Mouse (Mus musculus) heart, adult 18-20 months (tissue): ENCODE measurements around the gene Gatd1. TPM values are rescaled to one million over a fixed set of nuclear protein-coding genes. Genes with fewer than 3 reads are reported as not detected.
A peak's percentile ranks its signal among the peaks of the same experiment; 100 is the strongest.
"Not testable (repeated sequence)": the region's sequence is repeated elsewhere in the genome, so short reads cannot be mapped to it uniquely, and the experiment has no call there.

Experiments used
- DNase-seq, 2 experiments: peaks; one replicate each; pipeline ENCODE4 v3.0.0; 2021 to 2022; ENCODE audit warnings: mixed read lengths in 1 of 2
- total RNA-seq, 2 experiments: library from RNA; stranded (reverse); gene quantifications; 2 replicates each; pipeline ENCODE4 v1.2.3; 2021

The Gatd1 gene
- total RNA-seq, 2 experiments from 2014 or later: 11.3 to 12.4 TPM

DNA sequence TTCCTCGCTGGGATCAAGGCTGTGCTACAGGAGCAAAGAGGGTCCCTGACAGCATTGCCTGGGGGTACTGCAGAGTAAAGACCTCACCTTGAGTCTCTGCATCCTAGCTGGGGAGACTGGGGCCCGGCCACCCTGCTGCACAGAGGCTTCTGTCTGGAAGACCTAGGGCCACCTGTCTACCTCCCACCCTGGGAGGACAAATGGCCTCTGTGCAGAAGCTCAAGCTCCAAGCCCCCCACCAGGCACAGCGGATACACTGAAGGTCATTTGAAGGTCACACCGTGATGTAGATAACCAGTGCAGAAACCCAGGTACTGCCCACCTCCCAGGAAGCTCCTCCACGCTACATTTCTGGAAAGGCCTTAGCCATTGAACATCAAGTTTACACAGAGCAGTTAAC is 14.8 kb upstream of the Gatd1 start:
- no peak for DNase-seq

DNA sequence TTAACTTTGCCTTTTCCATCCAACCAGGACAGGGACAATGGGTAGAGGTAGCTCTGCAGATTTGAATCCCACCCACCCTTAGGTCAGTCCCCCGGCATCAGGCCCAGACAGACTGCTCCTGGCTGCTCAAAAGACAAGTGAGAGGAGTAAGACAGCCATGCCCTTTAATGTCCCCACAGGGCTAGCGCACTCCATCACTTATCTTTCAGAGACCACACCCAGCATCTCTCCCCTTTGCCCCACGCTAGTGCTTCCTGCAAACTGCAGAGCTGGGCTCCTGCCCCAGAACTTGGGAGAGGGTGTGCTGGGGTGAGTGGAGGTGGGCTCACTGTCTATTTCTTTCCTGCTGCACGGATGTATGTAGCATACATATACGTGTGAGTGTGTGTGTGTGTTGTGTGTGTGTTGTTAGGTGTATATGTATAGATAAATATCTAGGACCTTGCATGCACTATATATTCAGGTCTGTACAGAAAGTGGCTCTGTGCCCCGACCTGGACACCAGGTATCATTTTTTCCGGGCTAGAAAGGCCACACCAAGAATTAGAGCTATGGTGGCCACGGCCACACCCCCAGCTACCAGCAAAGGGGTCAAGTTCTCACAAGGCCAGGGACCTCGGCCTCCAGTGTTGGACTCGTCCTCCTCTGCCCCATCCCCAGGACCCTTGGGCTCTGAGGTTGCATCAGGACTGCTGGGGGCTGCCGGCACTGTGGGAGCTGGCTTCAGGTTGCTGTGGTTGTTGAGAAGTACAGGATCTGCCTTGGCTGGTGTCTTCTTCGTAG is 13.2 kb upstream of the Gatd1 start:
- DNase-seq: no peak

DNA sequence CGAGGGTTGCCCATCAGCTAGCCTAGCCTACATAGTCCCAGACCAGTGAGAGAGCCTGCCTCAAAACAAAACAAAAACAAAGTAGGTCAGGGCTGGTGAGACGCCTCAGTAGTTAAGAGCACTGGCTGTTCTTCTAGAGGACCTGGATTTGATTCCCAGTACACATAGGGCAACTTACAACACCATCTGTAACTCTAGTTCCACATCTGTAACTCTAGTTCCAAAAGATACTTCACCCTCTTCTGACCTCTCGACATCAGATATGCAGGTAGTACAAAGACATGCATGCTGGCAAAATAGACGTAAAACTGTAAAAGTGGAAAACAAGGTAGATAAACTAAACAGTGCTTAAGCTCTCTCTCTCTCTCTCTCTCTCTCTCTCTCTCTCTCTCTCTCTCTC is 9.9 kb upstream of the Gatd1 start:
- no peak for DNase-seq

GRCm38 (mm10) chr7:141420030-141420702 is 6.2 kb upstream of the Gatd1 start:
- no peak for DNase-seq

DNA sequence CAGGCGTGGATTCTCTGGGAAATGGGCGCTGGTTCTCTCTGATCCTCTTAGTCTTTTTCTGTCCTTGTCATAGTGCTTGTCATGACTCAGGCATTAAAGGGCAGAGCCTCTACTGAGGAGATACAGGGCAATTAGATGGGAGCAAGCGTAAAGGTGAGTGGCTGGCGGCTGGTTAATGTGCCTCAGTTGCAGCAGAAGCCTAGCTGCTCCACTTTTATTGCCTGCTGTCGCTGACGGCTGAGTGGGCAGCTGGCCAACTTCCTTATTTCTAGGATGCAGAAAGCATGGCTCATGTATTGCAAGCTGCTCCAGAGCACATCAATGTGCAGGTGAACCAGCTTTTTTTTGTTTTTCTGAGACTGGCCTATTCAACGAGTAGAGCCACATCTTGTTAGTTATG is 5.0 kb upstream of the Gatd1 start:
- DNase-seq: no peak

DNA sequence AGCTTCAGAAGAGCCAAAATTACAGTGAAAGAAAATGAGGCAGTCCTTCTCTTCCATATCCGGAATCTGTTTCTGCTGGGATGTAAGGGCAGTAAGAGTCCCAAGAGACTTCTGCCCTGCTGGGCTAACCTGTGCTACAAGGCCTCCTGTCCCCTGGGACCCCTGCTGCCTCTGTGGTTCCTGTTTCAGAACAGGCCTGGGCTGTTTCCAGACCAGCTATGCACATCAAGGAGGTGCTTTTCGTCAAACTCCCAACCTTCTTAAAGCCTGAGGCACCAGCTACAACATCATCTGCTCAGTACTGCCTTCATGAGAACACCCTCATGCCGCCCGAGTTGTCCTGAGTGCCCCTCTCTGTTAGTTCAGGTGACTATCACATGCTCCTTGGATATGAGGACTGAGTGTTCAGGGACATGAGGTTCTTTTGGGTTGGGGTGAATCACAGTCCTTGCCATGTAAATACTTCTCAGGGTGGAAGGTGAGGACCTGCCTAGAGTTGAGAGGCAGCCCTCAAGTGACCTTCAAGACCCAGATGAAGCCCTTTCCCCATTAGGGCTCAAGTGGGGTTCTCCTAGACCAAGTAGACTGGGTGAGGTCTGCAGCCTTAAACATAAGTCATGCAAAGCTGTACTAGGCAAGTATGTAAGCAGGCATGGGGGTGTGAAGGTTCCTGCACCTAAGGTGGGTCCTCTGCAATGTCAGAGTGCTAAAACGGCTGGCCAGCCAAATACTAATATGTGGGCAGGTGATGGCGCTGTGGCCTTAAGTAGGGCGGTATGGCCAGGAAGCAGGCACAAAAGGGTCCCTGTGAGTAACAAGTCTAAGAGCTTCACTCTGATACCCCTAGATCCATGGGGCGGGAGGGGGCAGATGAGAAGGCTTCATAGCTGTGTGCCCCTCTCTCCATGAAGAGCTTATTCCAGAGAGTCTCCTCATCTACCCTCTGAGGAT is 4.1 kb upstream of the Gatd1 start:
- DNase-seq: no peak

DNA sequence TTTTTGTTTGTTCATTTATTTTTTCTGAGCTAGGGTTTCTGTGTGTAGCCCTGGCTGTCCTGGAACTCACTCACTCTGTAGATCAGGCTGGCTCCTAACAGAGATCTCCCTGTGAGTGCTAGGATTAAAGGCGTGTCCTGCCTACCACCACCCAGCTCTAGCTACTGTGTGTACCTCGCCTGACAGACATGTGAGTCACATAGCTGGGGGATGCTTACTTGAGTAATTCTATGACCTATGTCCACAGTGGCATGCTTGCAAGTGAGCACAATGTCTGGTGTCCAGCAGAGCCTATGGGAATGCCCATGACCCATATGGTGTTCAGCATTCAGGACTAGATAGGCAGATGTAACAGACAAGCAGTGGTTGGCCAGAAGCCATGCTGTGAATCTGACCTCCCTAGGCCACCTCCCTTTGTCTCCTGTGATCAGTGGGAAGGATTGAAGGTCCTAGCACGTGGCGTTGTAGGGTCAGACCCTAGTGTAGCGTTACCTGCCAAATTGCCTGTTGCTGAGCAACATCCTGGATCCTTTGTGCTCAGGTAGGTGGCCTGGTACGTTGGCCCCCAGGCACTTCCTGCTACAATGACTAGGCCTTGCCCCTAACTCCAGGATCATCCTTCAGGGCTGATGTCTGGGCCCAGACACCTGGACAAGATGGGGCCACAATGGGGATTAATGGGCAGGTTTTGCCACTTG is 2.4 kb upstream of the Gatd1 start:
- no peak for DNase-seq

GRCm38 (mm10) chr7:141413331-141413730 is 605 bp downstream of the Gatd1 start:
- DNase-seq: no peak

DNA sequence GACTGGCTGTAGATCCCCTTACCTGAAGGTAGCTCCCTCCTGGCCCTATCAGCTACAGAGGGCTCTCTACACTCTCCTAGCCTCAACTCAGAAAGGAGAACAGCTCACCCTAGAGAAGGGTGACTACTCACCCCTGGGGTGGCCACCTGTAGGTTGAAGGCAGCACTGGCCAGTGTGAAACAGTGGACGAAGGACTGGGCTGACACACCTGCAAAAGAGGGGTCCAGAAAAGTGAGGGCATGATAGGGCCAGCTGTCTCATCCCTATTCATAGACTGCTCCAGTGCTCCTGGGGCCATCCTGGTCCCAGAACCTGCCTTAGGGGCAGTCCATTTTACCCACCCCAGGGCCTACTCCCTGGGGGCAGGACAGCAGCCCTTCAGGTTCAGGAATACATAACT is 2.3 kb downstream of the Gatd1 start:
- DNase-seq: no peak

DNA sequence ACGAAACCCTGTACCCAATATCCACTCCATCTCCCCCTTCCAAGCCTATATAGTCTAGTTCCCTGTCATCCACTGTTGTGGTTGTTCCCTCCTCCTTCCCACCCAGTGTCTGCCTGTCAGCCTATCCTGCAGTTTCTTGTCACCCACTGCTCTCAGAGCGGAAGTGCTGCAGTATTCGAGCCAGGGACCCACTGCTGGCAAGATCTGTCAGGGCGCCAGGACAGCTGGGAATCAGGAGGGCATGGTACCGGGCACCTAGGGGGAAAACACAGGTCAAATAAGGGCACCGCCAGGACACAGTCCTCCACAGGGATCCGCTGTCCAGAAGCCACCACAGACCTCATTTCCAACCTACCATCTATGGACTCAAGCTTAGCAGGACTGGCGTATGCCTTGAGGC is 3.3 kb downstream of the Gatd1 start:
- DNase-seq: no peak

DNA sequence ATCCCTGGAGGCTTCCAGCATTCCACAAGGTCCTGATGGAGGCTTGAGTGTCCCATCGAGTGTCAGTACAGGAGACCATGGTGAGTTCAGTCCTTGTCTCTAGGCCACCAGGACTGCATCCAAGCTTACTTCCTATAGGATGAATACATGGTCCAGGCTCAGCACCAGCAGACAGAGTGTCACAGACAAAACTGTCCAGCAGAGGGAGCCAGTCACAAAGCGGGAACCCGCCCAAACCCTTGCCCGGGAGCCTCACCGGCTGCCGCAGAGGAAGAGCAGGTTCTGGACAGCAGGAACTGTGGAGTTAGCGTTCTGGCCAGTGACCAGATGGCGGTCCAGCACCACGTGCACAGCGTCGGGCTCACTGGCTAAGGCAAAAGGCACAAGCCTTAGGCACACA is 5.1 kb downstream of the Gatd1 start:
- DNase-seq: peak; percentile 88 to 94

GRCm38 (mm10) chr7:141407670-141408069 is 6.3 kb downstream of the Gatd1 start:
- not testable (repeated sequence) for DNase-seq

- DNase-seq: no peak
Observed at GRCm38 (mm10) chr7:141405466-141405865, 8.5 kb downstream of the Gatd1 start.

DNA sequence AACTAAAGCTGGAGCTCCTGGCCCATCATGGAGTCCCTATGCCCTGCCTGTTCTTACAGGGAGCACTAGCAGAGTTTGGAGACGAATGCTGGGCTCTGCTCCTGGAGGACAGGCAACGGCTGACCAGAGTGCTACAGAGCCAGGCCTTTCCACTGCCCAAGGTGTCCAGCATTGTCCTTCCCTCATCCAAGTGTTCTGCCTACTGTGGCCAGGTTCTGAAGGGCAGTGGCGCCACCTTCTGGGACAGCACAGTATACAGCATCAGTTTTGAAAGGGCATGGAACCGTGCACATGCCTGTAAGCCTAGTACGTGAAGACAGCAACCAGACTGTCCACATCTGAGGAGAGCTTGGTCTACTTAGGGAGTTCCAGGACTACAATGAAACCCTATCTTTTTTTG is 10.6 kb downstream of the Gatd1 start:
- DNase-seq: peak; percentile 45 to 62

- DNase-seq: no peak
Observed at GRCm38 (mm10) chr7:141395348-141395747, 18.6 kb downstream of the Gatd1 start.

DNA sequence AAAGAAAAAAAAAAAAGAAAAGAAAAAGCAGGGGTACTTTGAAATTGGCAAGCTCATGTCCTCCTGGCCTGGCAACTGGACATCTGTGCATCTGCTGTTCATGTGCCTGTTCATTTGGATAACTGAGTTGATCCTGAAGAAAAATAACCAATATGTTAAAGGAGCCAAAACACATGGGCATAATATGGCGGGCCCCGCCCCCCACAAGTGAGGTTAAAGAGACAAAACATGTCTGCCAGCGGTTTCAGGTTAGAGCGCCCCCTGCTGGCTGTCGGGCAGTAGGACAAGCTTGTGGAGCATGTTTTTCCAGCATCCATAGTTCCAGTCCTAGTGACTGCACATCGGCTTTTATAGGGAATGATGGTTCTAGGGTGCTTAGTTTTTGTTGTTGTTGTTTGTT is 19.2 kb downstream of the Gatd1 start:
- peak; percentile 37 to 74 for DNase-seq

- no peak for DNase-seq
Observed at GRCm38 (mm10) chr7:141394158-141394557, 19.8 kb downstream of the Gatd1 start.

DNA sequence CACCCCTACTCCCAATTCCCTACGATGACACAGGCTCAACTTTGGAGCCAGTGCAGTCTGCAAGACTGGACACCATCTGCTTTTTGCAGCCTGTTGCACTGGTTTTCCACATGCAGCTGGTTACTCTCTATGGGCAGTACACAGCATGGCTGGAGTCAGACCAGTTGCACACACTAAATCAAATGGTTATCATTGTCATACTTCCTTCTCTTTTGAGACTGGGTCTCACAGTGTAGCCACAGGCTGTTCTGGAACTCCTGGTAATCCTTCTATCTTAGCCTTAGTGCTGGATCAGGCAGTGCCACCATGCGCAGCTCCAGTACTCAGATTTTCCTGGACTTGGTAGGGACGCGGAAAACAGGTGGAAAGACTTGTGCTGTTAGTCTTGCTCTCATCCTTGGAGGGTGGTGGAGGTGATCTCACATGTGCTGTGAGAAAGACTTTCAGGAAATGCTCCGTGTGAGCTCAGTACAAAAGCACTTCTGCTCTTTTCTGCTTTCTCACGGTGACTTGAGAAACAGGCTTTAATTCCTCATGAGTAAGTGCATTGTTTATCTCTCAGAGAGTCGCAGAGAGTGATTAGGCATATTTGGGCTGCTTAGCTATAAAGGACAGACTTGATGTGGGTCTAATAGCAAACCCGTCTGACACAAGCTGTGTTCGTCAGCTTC is 21.2 kb downstream of the Gatd1 start:
- no peak for DNase-seq

DNA sequence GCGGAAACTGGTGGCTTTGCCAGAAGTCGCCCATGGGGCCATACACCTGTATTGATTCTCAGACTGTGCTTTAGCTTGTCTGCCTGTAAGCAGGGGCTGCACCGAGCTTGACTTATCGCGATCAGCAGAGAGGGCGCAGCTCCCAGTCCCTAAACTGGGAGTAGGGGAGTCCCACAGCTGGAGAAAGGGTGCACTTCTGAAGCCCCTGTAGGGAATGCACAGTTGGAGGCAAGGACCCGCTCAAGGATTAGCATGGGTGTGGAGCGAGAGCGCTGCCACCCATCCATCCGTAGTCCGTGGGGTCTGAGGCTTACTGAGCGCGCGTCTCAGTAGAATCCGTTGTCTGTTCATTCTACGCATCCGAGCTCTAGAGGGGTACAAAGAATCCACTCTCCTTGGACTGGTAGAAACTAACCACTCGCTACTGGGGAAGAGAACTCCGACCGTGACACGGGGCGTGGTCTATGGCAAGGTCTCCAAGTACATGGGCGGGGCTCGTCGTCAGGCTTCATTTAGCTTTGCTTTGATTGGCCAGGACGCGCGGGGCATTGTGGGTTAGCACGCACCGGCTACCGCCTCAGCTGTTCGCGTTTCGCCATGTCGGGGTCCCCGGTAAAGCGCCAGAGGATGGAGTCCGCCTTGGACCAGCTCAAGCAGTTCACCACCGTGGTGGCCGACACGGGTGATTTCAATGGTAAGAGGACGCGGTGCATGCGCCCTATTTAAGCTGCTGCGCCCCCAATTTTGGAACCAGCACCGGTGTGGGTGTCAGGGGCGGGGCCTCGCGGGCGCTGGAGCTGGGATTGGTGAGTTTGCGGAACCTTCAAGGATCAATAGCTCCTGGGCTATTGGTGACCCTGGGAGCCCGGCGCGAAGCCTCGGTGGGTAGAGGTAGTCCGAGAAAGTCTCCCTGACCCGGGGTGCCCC is 22.0 kb downstream of the Gatd1 start, which contains the start of gene Taldo1:
Taldo1 (plus strand) TSS at position 575 of the 927 bp plus-strand sequence.
- peak; percentile 98 for DNase-seq
